Mouse (Mus musculus) large intestine, adult 2 months (tissue): ENCODE results near the gene Eva1c. TPM values are rescaled to one million over a fixed set of nuclear protein-coding genes. Genes with fewer than 3 reads are reported as not detected.

Experiments used
- DNase-seq: peaks from one replicate; pipeline ENCODE4 v3.0.0-alpha.2; 2012; ENCODE audit warnings: low read depth, low spot score
- WGBS: fragments of 180-500 bp; shearing (Covaris S2); methylation state at CpG from one replicate; pipeline ENCODE4 v1.1.7; 2018; 5-methylcytosine and 5-hydroxymethylcytosine counted together
- polyA plus RNA-seq: library from polyadenylated mRNA; depleted of rRNA; stranded (reverse); fragments of >200 nt; gene quantifications from 2 replicates; pipeline ENCODE4 v1.2.3, GENCODE M21; 2012

Gene Eva1c
- polyA plus RNA-seq, 1 experiment = 0.67 TPM

DNA sequence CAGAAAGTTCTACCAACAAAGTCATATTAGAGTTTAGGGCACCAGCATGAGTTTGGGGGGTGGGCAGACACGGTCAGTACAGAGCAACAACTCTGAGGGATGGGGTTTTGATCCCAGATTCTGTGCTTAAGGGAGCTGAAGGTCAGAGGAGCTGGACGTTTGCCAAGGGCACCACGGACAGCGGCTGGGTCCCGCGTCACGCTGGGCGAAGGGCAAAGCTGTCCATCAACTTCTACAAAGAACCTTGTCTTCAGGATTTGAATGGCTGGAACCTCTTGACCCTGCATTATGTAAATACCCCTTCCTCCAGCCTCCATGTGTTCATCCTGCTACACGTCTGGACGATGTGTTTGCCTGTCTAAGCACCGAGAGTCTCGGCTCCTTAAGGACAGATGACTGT is 73.0 kb downstream of the Eva1c start:
- 36% methylated on average over 12 of the region's 12 CpGs for WGBS
- no peak for DNase-seq

DNA sequence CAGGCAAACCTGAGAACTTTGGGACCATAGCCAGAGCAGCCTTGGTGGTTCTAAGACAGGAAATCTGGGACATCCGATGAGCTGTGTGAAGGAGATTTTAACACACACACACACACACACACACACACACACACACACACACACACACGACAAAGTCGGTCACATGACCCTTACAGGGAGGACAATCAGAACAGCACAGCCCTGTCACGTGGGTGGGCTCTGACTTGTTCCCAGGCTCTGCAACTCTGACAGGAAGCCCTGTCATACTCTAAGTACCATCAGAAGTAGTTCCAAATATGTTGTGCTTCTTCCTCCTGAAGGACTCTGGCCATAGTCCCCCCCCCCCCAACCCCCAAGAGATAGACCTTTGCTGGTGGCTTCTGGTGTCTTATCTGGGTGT is 74.8 kb downstream of the Eva1c start:
- DNase-seq = no peak
- 53% methylated on average over 4 of the region's 4 CpGs for WGBS

DNA sequence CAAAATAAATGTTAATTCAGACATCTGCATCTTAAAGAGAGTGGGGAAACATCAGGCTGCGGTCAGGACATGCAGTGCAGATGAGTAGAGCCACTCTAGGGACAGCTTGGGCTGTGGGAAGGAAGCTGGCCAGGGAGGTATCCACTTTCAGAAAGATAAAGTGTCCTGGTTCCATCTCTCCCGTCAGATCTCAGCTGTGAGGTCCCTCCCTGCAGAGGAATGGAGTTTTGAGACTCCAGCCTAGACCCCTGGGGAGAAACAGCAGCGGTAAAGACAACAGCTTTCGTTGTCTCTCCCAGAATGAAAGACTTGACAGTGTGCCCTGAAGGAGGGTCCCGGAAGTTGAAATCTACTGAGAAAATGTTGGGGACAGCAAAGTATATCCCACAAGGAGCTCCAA is 76.8 kb downstream of the Eva1c start:
- WGBS = 55% methylated on average over 5 of the region's 5 CpGs
- DNase-seq = no peak

DNA sequence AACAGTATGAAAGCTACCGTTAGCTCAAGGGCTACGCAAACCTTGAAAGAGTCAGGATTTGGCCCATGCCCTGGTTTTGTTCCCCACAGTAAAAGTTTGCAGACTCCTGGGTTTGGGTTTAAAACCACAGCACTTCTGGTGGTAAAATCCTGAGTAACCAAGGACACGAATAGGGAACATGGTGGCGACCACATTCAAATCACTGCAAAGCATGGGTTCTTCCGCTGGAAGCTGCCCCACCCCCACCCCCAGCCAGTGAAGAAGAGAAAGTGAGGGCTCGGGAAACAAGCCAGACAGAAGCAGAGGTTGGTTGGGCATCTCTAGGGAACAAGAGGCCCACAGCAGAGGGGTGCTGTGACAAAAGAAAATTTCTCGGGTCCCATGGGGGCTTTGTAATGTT is 80.7 kb downstream of the Eva1c start:
- 66% methylated on average over 7 of the region's 7 CpGs for WGBS
- no peak for DNase-seq

DNA sequence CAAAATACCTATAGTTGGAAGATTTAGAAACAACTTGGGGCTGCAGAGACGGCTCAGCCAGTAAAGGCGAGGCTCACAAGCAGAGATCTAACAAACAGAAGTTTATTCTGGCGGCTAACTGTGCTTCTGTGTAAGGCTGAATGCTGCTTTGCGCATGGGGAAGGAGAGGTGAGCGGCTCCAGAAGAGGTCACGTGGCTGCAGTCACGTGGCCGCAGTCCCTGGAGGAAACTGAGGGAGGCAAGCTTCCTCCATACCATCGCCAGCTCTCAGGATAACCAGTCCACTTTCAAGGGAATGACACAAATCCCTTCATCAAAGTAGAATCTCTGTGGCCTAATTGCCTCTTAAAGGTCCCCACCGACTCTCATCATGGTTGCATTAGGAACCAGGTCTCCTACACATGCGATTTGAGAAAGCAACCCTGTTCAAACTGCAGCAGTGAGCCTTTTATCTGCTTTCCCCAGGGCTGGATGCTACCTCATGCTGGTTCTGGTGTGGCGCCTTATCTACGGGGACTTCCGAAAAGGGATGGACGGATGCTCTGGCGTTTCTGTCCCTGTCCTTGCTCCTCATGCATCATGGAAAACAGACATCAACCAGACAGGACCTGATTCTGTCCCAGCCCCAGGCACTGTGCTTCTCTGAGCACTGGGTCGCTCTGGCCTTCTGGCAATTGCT is 84.5 kb downstream of the Eva1c start:
- WGBS = 78% methylated on average over 17 of the region's 17 CpGs
- DNase-seq = no peak

DNA sequence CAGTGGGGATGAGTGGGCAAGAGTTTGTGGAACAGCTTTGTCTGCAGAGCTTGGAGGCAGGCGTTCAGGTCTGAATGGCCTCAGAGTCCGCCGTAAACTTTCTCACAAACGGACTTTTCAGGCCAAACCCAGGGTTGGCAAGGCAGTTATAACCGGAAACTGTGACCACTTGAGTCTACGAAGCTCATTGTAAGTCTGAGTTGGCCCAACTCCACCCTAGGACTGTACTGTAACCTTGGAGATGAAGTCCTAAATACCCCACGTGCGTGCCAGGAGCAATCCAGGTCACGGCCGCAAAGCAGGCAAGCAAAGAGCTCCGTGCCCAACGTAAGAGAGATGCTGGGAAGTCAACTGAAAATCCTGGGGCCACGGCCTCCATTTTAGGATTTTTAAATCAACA is 85.2 kb downstream of the Eva1c start:
- DNase-seq = no peak
- WGBS = 64% methylated on average over 13 of the region's 13 CpGs

DNA sequence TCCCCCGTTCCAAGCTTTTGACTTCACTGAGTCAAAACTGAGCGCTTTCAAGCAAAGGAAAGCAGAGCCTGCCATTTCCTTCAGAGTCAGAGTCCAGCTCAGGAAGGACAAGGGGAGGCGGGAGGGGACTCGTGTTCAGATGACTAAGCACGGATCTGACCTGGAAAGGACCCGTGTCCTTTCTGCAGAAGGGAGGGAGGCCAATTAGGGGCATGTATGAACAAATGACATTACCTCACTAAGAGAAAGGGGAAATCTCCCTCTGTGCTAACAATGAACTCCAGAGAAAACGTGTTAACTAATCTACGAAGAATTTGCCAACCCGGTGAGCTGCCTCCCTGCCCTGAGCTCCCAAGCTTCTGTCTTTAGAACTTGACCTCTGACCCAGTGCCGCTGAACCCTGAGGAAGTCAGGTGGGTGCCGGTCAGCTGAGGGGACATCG is 89.5 kb downstream of the Eva1c start:
- DNase-seq = no peak
- WGBS = 20% methylated on average over 12 of the region's 12 CpGs

DNA sequence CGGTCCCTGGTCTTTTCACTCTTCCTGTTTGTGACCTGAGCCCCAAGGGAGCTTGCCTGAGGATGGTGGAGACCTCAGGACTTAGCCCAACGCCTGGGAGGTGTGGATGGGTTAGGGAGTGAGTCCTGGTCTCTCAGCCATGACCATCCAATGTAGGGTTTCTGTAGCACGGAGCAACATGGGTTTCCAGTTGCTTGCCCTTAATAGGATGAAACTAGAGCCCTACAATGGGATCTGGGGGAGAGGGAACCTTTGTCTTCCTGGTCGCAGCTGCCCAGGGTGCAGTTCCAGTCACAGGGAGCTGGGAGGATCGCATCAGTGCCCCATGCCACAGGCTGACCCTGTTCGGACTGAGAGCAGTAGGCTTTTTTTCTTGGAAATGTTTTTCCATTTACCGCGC is 90.6 kb downstream of the Eva1c start:
- 82% methylated on average over 8 of the region's 8 CpGs for WGBS
- DNase-seq = no peak

DNA sequence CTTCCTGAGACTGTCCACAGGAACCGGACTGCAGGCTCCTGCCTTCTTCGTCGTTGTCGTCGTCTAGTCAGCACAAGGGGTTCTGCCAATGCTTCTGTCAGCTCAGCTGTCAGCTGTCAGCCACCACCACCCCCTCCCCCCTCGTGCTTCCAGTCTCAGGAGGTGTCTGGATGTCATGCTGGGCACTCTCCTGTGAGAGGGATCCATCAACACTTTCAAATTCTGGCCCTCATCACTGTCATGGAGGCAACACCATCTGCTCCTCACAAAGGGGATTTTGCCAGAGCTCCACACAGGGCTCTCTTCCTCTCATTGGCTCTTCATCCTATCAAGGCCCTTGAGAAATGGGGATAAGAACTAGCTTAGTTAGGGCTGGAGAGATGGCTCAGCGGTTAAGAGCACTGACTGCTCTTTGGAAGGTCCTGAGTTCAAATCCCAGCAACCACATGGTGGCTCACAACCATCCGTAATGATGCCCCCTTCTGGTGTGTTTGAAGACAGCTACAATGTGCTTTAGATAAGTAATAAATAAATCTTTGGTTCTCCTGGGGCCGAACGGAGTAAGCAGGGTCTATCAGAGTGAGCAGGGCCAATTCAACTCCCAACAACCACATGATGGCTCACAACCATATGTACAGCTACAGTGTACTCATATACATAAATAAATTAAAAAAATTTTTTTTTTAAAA is 95.1 kb downstream of the Eva1c start:
- DNase-seq = no peak
- WGBS = 58% methylated on average over 10 of the region's 10 CpGs

DNA sequence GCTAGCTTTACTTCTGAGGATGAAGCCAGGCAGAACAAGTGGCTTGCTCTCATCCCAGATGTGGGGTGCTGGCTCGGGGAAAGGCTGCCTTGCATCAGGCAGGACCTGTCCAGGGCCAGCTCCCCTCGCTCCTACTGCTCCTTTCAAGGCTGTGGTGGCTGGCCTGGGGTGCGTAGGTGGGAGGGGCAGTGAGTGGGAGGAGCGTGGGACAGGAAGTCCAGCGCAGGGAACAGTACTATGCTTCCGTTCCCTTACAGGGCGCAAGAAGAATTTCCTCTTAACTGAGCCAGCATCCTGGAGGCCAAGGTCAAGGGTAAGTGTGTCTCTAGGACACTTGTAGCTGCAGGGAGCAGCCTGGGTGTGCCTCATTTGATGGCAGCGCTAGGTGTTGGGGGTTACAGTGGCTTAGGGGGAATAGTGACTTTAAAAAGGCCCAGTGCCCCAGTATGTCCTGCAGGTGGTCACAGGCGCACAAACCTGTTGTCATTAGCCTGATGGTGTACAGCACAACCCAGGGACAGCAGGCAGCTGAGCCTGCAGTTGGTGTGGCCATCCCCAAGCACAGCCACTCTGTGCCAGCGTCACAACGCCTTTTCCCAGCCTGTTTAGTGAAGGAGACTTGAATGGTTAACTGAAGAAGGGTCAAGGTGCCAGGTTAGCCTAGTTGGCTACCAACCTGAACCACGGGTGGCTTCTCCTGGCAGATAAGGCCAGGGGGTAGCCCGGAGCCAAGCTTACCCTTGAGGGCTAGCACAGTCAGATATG is 98.3 kb downstream of the Eva1c start:
- no peak for DNase-seq
- WGBS = 85% methylated on average over 13 of the region's 13 CpGs

DNA sequence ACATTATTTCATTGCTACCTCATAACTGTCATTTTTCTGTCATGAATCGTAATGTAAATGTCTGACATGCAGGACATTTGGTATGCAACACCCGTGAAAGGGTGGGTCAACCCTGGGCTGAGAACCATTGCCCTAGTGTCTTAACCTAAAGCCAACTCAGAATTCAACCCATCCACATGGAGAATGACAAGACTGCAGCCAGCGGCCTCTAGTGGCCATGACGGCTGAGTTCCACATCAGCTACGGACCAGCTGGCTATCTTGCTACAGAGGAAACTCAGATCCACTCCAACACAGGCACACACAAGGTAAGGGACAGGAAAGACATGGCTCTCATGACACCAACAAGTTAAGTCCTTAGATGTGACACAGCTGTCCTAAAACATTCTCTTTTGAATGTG is 98.9 kb downstream of the Eva1c start:
- peak; percentile 25 for DNase-seq
- WGBS = 25% methylated on average over 5 of the region's 5 CpGs

DNA sequence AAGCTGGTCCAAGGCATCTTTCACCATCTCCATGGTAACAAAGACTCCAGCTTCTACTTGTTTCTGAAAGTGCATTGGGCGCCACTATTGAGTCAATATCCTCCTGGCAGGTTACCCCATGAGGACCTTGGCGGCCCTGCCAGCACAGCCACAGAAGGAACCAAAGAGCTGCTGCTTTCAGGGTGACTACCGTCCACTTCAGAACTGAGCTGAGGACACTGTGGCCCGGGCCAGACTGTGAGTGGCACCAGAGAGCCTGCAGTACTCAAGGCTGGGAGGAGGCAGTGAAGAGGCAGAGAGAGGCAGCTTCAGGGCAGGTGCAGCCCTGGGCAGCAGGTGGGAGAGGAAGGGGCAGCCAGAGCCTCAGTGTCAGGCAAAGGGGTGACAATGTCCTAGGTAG is 100.9 kb downstream of the Eva1c start:
- 92% methylated on average over 4 of the region's 4 CpGs for WGBS
- no peak for DNase-seq

DNA sequence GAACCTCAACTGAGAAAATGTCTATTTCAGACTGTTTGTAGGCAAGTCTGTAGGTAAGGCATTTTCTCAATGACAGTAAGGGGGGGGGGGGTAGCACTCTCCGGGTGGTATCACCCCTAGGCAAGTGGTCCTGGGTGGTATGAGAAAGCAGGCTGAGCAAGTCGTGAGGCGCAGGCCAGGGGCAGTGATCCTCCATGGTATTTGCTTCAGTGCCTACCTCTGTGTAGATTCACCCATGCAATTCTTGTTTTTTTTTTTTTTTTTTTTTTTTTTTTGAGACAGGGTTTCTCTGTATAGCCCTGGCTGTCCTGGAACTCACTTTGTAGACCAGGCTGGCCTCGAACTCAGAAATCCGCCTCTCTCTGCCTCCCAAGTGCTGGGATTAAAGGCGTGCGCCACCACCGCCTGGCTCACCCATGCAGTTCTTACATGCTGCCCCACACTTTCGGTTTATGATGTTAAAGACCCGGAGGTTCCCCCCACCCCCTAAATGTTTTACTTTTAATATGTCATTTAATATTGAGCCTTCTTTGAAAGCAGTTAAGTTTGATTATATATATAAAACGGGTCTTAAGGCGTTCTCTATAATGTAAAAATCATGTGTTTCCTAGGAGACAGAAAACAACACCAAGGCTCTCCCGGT is 107.1 kb downstream of the Eva1c start:
- no peak for DNase-seq

DNA sequence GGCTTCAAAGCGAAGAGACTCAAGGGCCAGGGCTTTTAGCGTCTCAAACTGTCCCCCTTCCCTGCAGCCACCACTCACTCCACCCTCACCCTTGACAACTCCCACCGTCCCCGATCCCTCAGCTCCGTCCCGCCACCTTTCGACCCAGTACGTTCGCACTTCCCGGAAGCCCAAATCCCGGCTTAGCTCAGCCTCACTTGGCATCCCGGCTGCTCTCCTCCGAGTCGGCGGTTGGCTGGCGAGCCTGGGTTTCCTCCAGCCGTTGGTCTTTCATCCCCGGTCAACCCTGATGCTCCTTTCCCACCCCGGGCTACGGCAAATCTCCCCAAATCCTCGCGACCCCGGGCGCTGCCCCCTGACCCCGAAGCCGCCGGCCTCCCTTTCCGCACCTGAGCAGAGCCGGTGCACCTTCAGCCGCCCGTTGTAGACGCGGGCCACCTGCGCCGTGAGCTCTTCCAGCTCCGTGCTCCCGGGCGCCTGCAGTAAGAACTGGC is 107.7 kb downstream of the Eva1c start:
- DNase-seq = peak; percentile 14
- WGBS = under 1% methylated on average over 38 of the region's 38 CpGs

More for the DNA sequence above, 107.1 kb downstream of the Eva1c start:
- WGBS = 19% methylated on average over 13 of the region's 13 CpGs

DNA sequence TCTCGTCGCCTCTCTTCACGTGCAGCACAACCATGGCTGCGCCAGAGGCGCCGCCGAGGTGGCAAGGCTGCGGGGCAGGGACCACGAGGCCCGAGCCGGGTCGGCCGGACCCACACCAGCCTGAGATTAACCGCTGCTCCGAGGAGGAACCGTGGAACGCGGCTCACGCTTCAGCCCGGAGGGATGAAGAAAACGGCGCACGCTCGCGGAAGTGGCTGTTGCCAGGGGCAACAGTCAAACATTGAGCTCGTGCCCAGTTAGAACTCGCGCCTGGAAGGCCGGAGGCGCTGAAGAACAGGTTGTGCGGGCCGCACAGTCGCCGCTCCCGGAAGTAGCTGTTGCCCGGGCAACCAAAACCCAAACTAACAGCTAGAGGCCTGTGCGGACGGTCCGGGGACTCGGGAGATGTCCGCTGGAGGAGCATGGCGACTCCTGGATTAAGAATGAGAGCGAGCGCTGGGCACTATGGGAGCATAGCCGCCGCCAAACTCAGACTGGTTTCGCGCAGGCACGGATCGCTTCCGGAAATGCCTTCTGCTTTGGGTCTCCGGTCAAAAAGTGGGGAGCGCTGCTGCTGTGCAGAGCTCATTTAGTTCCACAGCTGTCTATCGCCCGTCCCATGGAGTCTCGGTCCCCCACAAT is 108.3 kb downstream of the Eva1c start, which contains the start of gene Cfap298:
Cfap298 (minus strand) TSS at position 428 of the 642 bp plus-strand sequence.
- peak; percentile 93 for DNase-seq
- under 1% methylated on average over 56 of the region's 56 CpGs for WGBS

DNA sequence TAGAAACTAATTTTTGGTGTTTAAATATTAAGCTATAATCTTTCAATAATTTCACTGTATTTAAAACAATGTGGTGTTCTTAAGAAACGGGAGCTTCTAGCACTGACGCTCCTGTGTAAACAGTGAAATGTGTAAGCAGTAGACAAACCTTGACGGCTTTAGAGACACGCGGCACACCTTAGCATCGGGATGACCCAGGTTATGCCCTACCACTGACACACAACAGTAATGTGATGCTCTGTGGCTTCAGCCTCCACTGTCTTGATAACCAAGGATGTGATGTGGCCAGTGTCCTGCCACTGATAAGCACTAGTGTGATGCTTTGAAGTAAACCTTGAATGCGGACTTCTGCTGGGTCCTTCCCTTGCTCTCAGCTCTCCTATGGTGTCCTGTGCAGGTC is 114.7 kb downstream of the Eva1c start:
- WGBS = 86% methylated on average over 7 of the region's 7 CpGs

DNA sequence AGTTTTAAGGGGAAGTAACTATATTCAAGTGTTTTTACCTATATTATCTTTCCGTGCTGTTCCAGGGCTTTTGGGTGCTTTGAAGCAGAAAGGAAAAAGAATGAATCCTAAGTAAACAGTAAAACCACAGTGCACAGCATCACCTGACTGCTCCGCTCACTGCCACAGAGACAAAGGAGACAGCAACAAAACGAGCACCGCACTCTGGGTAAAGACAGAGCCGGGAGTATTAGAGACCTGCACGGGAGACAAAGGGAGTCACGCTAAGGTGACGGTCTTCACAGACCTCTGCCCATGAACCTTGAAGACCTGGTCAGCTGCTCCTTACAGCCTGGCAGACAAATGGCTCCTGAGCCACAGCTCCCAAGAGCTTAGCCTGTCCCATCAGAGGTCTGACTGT is 120.5 kb downstream of the Eva1c start:
- WGBS = 88% methylated on average over 8 of the region's 8 CpGs
- no peak for DNase-seq

More for the DNA sequence above, 114.7 kb downstream of the Eva1c start:
- DNase-seq = no peak

DNA sequence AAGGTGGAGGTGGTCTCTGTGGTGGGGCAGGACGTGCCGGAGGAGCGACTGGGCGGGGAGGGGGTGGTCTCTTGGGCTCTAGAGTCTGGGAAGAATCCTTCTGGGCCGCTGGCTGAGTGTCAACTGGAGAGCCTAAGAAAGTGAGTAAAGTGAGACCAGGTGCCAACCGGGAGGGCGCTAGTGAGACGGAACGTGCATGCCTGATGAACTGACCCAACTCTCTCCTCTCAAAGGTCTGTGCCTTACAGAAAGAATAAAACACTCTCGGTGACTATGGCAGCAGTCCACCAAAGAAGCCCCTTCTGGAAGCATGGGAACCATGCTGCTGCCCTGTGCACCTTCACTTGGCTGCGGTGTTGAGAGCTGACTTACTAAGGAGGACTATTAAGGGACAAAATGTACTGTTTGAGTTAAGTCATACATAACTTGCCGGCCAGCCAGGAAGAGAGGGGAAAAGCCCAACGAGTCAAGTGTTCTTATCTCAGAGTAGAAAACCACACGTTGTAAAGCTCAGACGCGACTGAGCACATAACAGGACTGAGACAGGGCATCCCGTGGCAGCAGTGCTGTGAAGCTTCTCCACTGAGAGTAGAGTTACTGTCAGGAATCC is 123.9 kb downstream of the Eva1c start:
- 67% methylated on average over 17 of the region's 17 CpGs for WGBS
- no peak for DNase-seq

DNA sequence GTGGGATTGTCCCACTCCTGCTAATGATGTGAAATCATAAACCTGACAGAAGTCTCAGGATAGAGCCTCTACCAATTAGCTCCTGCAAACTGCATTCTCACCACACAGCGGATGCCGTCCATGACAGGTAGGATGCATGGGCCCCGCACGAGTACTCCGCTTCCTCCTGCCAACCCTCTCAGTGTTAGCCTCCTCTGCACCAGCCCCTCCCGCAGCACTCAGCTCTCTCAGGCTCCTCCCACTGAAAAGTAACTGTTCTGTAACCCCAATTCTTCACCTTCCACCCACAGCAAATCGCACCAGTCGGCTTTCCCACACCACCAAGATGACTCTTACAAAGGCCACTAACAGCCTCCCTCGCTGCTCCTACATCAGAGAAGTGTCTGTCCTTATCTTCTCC is 126.6 kb downstream of the Eva1c start:
- no peak for DNase-seq
- whole genome bisulfite sequencing = 93% methylated on average over 9 of the region's 9 CpGs
